Mouse (Mus musculus) gastrocnemius, postnatal 14 days (tissue): ENCODE measurements around the gene Ppp1r18. TPM values are rescaled to one million over a fixed set of nuclear protein-coding genes. Genes with fewer than 3 reads are reported as not detected.
A peak's percentile ranks its signal among the peaks of the same experiment; 100 is the strongest.
"Not testable (repeated sequence)": the region's sequence is repeated elsewhere in the genome, so short reads cannot be mapped to it uniquely, and the experiment has no call there.

Source experiments
- DNase-seq: peaks from one replicate; pipeline ENCODE4 v3.0.0; 2021; ENCODE audit warnings: mixed read lengths
- intact Hi-C: fragments of 180-260 bp; cut with DNase I; formaldehyde crosslinking; loops from one replicate; pipeline ENCODE4 v1.15.1; 2025; ENCODE audit warnings: low total_unique reads
- total RNA-seq, 2 experiments: library from RNA; stranded (reverse); gene quantifications; 2 replicates each; pipeline ENCODE4 v1.2.3; 2021

Gene Ppp1r18
- total RNA-seq, 2 experiments from 2014 or later: 13.4 to 13.7 TPM

DNA sequence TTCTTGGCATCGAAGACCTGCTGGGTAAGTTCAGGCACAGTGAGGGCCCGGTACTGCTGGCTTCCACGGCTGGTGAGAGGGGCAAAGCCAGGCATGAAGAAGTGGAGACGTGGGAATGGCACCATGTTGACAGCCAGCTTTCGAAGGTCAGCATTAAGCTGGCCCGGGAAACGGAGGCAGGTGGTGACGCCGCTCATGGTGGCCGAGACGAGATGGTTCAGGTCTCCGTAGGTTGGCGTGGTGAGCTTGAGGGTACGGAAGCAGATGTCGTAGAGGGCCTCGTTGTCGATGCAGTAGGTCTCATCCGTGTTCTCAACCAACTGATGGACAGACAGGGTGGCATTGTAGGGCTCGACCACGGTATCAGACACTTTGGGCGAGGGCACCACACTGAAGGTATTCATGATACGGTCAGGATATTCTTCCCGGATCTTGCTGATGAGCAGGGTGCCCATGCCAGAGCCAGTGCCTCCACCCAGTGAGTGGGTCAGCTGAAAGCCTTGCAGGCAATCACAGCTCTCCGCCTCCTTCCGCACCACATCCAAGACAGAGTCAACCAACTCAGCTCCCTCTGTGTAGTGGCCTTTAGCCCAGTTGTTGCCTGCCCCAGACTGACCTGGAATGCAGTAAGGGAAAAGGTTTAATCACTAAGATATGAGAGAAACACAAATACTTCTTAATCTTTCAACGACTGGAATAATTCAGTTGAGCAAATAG is 29.8 kb upstream of the Ppp1r18 start:
- intact Hi-C loops: loop anchor here (2.0 kb wide), 1 partner anchor 37 kb away; no protein-coding TSS in a partner anchor
- peak; percentile 20 for DNase-seq

DNA sequence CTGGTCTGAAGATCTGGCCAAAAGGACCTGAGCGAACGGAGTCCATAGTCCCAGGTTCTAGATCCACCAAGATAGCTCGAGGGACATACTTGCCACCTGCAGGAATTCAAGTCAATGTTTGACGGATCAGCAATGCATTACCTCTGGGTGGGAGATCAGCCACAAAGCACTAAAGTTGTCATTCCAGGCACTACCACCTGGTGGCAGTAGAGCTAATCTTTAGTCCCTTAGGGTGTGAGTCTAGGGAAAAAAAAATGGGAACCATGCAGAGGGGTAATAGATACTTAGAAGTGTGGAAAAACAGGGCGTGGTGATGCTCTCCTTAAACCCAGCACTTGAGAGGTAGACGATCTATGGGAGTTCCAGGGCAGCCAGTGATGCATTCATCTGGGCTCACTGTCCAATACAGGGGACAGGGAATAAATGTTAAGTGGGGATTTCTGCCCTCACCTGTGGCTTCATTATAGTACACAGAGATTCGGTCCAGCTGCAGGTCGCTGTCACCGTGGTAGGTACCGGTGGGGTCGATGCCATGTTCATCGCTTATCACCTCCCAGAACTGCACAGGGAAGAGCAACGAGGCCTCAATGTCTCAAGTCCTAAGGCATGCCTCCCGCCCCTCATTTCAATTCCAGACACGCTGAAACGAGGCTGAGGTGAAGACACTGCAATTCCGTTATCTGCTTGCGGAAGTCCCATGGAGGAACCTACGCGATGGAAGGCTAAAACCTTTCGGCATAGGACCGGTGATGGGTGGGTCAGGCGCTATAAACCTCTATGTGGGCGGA is 29.0 kb upstream of the Ppp1r18 start:
- DNase-seq: peak; percentile 78
- intact Hi-C loops: no loop called here

DNA sequence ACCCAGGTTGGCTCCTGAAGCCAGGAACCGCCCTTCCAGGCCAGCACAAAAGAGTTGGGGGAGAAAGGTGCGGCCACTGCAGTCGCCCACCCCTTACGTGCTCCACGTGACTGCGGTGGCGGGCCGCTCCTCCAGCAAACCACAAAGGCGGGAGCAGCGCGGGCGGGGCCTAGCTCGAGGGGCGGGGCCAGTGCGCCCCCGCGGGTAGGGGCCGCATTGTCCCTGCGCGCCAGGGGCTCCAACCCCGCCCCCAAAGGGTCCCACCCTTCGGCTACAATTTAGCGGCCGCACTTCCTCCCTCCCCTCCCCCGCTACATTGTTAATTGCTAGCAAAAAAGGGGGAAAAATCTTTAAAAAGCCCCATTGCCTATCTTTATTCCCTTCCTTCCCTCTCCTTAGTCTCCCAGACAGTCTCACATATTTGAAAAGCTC is 28.4 kb upstream of the Ppp1r18 start:
- DNase-seq: peak; percentile 85
- intact Hi-C loops: no loop called here

DNA sequence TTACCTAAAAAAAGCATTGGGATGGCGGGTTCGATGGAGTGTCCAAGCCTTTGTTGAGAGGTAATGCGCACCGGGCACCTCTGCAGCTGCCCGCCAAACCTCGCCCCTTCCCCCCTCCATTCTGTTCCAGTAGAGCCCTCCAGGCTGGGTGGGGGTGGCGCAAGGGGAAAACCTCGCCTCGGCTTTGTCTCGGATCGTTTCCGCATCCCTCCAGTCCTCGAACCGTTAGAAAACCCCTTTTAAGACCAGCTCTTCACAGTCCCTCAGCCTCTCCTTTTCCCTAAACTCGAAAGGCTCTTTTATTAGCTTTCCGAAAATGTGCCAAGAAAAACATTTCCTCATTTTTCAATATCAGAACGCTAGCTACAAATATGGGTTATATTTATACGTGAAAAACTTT is 27.9 kb upstream of the Ppp1r18 start:
- intact Hi-C loops: no loop called here
- peak; percentile 51 for DNase-seq

DNA sequence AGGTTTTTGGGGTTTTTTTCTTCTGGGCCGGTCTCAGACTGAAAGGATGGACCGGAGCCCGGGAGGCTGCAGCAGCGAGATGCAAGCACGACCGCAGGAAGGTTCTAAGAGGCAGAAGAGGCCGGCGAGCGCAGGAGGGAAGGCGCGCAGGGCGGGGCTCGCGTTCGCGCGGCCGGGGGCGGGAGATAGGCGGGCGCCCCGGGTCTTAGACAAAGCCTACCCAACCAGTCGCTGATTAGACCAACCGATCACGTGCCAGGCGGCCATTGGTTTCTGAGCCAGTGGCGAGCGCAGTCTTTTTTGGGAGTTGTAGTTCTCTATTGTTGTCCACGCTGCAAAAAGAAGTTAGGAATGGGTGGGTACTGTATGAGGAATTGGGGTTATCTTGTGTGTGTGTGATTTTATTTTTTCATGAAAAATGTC is 27.3 kb upstream of the Ppp1r18 start, which contains the start of gene Tubb5:
Gene Tubb5, minus strand, starts transcription at position 185 of the 423 bp plus-strand sequence.
- DNase-seq: peak; percentile 97
- intact Hi-C loops: no loop called here

DNA sequence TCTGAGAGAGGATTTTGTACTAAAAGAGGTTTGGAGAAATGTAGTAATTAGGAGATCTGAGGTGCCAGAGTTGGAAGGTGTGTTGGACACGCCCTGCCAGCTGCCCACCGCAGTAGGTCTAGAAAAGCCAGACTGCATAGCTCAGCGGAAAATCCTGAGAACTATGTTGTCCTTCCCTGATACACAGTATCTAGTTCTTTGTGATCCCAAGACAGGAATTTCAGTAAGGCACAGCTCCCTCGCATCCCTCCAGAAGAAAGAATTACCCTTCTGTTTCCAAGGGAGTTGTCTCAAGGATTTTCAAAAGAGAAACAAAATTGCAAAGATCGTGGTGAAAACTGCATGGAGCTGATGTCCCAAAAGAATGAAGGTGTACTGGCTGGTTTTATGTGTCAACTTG is 26.8 kb upstream of the Ppp1r18 start:
- DNase-seq: no peak
- intact Hi-C loops: no loop called here

DNA sequence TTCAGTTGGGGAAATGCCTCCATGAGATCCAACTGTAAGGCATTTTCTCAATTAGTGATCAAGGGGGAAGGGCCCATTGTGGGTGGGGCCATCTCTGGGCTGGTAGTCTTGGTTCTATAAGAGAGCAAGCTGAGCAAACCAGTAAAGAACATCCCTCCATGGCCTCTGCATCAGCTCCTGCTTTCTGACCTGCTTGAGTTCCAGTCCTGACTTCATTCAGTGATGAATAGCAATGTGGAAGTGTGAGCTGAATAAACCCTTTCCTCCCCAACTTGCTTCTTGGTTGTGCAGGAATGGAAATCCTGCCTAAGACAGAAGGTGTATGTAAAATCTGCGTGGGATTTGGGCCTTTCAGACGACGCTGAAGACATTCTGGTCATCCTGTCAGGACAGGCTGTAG is 26.4 kb upstream of the Ppp1r18 start:
- intact Hi-C loops, DNase-seq: not testable (repeated sequence)

DNA sequence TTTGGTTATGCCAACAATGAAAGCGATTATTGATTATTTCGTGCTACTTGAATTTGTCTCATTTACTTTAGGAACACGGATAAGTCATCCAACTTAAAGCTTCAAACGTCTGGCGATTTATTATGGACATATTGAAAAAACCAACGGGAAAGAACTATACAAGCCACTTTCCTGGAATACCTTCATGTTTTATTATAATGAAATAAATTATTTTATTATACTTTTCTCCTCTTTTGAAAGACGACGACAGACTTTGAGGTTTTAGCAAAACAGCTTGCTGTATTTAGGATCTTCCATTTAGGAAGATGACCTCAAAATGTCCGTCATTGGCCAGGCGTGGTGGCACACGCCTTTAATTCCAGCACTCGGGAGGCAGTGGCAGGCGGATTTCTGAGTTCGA is 24.8 kb upstream of the Ppp1r18 start:
- intact Hi-C loops: no loop called here
- no peak for DNase-seq

DNA sequence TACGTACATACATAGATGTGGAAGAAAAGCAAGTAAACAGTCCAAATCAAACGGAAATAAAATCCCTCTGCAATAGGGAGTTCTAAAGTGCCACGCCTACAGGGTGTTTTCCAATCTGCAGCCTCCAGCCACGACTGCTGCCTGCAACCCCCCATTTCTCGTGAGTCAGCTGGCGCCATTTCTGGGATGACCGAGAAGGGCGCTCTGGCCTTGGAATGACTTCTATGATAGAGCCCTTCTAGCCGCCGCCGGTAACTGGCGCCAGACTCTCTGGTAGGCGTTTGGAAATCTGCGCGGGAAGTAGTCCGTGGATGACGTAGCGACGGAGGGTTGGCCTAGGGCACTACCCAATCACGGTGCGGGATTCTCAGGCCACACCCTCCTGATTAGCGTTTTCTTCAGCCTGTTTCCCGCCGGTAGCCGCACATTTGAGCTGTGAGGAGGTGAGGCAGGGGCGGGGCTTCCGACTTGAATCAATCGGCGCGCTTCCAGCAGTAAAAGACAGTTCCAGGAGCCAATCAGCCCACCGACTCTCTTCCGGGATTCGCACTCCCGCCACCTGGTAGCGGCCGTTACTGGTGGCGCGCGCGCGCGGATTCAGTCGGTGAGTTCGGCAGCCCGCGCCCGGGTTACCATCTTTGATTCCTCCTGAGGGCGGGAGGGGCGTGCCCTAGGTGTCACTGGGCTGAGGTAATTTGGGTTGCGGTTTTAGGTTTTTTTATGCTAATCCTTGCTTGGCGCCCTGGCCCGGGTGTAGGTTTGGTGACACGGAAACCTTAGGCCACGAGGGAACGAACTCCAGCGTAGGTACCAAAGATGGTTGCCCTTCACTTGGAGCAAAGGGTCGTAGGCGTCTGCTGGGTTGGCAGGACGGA is 24.1 kb upstream of the Ppp1r18 start, which contains the start of gene Mdc1:
Gene Mdc1, plus strand, starts transcription at position 440 of the 875 bp plus-strand sequence.
- intact Hi-C loops: no loop called here
- peak; percentile 99 for DNase-seq

DNA sequence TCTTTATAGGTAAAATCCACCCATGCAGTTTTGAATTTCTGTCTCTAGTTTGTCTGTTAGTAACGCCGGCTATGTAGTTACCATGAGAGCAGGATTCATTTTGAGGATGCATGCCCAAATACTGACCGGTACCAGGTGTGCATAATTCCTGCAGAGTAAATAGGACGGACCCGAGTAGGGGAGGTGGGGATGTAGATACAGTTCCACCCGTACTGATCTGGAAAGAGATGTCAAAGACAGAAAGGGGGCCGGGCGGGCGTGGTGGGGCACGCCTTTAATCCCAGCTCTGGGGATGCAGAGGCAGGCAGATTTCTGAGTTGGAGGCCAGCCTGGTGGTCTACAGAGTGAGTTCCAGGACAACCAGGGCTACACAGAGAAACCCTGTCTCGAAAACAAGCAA is 23.4 kb upstream of the Ppp1r18 start:
- intact Hi-C loops: no loop called here
- DNase-seq: no peak

DNA sequence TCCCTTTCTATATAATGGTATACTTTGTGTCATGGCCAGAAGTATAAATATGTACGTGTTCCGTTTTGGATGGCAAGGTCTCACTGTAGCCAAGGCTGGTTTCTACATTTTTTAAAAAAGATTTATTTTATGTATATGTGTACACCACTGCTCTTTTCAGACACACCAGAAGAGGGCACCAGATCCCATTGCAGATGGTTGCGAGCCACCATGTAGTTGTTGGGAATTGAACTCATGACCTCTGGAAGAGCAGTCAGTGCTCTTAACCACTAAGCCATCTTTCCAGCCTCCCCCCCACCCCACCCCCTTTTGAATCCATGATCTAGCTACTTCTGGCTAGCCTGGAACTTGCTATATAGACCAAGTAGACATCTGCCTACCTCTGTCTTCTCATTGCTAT is 21.9 kb upstream of the Ppp1r18 start:
- intact Hi-C loops: no loop called here
- DNase-seq: no peak

DNA sequence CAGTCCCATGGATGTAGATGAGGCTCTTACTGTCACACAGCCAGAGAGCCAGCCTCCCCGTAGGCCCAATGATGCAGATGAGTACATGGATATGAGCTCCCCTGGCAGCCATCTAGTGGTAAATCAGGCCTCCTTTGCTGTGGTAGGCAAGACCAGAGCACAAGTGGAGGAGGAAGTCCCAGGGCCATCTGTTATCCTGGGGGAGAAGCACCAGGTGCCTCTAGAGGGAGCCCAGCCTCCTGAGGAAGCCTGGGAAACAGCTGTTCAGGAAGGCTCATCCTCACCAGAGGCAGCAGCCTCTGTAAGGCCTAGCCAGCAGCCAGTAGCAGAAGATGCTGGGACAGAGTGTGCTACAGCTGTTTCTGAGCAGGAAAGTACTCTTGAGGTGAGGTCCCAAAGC is 17.3 kb upstream of the Ppp1r18 start:
- DNase-seq: no peak
- intact Hi-C loops: no loop called here

DNA sequence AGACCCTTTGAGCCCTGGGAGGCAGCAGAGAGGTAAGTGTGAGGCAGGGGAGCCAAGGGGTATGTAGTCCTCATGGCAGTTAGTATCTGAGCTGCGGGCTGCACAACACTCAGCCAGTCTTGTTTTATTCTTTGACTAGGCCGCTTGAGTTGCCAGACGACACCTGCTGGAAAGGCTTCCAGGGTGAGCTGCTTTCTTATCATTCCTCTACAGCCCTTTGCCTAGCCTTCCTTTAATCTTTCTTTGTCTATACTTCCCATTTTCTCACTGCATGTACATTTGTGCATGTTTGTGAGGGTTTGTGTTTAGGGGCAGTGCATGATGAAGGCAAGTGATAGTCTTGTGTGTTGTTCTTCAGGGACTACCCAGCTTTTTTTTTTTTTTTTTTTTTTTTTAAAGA is 14.4 kb upstream of the Ppp1r18 start:
- intact Hi-C loops: no loop called here
- no peak for DNase-seq

DNA sequence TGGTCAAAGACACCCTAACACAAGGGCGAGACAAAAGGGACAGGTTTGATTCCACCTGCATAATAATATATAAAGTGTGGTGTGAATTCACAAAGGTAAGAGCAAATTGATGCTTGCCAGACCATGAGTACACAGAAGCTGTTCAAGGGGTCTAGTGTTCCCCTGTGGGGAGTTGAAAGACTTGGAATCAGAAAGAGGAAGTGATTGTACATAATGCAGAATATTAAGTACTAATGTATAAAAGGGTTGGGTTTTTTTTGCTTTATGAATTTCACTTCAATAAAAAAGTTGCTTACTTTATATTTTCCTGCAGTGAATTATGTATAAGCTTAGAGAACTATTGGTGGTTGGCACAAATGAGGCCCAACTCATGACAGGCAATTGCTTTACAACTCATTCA is 6.0 kb upstream of the Ppp1r18 start:
- no peak for DNase-seq
- intact Hi-C loops: no loop called here

DNA sequence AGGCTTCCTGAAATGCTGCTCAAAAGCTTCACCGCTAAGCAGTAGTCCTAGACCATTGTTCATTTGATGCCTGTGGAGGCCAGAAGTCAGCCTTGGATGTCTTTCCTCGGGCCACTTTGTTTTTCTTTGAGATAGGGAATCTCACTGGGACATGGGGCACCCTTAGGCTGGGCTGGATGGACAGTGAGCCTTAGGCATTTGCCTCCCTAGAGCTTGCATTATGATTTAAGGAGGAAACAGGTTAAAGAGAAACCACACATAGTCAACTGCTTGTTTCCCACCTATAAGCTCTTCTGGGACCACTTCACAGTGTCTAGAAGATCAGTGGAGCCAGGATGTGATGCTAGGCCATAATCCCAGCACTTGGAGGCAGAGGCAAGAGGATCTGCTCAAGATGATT is 5.6 kb upstream of the Ppp1r18 start:
- no peak for DNase-seq
- intact Hi-C loops: no loop called here

DNA sequence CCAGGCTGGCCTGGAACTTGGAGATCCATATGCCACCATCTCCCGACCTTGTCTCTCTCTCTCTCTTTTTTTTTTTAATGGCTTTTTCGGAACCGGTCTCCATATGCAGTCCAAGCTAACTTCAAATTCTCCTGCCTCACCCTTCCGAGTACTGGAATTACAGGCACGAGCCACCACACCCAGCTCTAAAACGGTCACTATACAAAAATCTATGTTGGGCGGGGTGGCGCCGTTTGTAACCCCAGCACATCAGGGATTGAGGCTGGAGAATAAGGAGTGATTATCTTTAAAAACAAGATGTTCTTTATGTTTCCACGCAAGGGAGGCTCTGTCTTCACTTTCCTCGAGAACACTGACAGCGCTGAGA is 4.6 kb upstream of the Ppp1r18 start:
- no peak for DNase-seq
- intact Hi-C loops: no loop called here

DNA sequence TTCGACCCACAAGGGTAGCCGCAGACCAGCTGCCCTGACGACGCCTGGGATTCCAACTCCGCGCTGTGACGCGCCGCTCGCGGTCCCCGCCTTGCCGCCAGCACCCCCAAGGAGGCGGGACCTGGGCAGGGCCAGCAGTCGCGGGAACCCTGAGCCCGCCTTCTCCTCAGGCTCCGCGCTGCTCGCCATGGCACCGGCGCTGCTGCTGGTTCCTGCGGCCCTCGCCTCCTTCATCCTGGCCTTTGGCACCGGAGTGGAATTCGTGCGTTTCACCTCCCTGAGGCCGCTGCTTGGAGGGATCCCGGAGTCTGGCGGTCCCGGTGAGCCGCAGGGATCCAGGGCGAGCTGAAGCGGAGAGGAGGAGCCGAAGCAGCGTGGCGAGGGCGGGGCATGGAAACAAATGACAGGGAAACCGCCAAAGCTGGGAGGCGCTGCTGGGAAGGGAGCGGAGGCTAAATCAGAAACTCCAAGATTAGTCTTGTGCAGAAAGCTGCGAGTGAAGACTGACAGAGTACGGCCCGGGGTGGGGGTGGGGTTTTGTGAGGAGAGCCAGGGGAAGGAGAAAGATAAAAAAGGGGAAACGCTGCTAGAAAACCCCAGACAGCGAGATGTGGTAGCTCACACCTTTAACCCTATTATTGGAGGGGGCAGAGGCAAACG is 4.1 kb upstream of the Ppp1r18 start, which contains the start of gene Nrm:
Gene Nrm, plus strand, starts transcription at position 121 of the 660 bp plus-strand sequence.
- peak; percentile 91 for DNase-seq
- intact Hi-C loops: no loop called here

DNA sequence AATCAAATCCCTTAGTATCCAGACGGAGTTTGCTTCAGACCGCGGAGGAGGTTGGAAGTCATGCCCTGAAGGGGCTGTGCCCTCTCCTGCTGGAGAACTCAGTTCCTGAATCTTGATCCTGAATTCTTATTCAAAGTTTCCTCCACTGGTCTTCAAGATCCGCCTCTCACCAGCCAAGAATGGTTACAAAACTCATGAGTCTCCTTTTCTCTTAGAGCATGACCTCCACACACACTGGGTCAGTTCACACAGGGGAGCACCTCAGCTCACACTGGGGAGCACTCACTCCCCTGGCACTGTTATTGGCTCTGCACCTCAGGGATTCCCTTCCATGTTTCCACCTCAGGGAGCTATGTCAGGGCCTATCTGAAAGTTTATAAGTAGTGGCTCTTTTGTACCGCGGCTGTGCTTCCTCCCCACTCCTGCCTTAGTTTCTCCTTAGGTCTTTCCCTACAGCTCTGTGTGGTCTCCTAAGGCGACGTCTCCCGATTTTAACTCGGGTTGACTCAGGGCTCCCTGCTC is 500 bp upstream of the Ppp1r18 start:
- intact Hi-C loops: no loop called here
- no peak for DNase-seq

DNA sequence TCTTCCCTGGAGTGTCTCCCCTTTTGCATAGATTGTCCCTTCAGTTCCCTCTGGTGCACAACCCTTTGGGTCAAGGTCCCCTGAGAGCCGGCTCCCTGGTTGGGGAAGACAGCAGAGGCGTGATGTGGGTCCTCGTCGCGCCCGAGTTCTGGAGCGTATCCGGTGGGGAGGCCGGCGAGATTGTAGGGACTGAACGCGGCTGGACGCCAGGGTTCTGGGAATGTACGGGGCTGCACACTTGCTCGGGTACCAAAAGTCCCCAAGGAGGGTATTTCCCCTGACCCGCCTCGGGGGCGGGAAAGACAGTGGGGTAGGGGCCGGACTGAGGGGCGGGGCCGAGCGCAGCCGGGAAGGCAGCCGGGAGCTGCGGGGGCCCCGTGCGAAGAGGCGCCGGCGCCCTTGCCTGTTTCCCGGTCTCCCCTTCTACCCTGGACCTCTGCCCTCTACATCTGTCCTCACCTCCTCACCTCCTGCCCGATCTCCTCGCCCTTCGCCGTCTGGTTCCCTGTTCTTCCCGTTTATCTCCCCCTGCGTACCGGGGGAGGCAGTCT is 963 bp downstream of the Ppp1r18 start:
- peak; percentile 79 for DNase-seq
- intact Hi-C loops: no loop called here
